Mouse (Mus musculus): ENCODE measurements around the gene Nomo1. TPM values are rescaled to one million over a fixed set of nuclear protein-coding genes. Genes with fewer than 3 reads are reported as not detected.

The Nomo1 gene
- polyA plus RNA-seq, 1 experiment from 2014 or later = 36.9 TPM

GRCm38 (mm10) chr7:46084839-46085513 lies 51.5 kb downstream of the Nomo1 start:
- Histone ChIP-seq H3K4me3 (no peak overlapping the region), H3K9ac (no peak overlapping the region), H3K27ac (no peak overlapping the region), H3K4me1 (no peaks in the 10 kb centered on the region), H3K9me3 (no peaks in the 10 kb centered on the region), H3K4me2 (no peak overlapping the region), H3K36me3 (peaks cover 35% of the 10 kb centered on the region), H3K27me3 (no peaks in the 10 kb centered on the region)
- 50% methylated on average over 16 of the region's 16 CpGs for WGBS
- 0 out of 2 replicates have a peak, but pooled peaks have one; percentile 43 for ATAC-seq (ENCODE audit: borderline replicate concordance, extremely low read depth, low FRiP score, low TSS enrichment)

- WGBS = 78% methylated on average over 6 of the region's 6 CpGs
- Histone ChIP-seq H3K27me3 (no peaks in the 10 kb centered on the region), H3K9me3 (no peaks in the 10 kb centered on the region), H3K36me3 (peaks cover 22% of the 10 kb centered on the region), H3K4me2 (no peak overlapping the region), H3K27ac (no peak overlapping the region), H3K4me1 (no peaks in the 10 kb centered on the region), H3K4me3 (no peak overlapping the region), H3K9ac (no peak overlapping the region)
- no peak for ATAC-seq (ENCODE audit: borderline replicate concordance, extremely low read depth, low FRiP score, low TSS enrichment)
These were observed 52.9 kb downstream of the Nomo1 start for GRCm38 (mm10) chr7:46086378-46086777.

- WGBS = 83% methylated on average over 6 of the region's 6 CpGs
- ATAC-seq (ENCODE audit: borderline replicate concordance, extremely low read depth, low FRiP score, low TSS enrichment) = no peak
These were observed 54.7 kb downstream of the Nomo1 start for GRCm38 (mm10) chr7:46088241-46088640.

DNA sequence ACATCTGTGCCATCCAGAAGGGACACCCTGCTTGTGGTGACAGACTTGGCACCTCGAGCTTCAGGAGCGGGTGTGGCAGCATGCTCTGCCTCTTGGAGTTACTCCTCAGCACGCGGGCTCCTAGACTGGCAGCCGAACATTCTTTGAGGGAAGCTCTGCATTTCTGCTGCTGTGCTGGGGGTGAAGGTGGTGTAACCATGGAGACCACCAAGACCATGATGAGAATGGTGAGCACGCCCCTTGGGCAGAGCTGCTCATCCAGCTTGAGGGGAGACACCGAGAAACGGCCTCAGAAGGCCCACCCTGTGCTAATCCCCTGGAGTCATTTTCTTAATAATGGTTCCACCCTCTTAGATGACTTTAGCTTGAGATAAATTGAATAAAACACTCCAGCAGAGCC lies 59.3 kb downstream of the Nomo1 start:
- no peaks in the 10 kb centered on the region for H3K9me3 ChIP-seq
- no peaks in the 10 kb centered on the region for H3K4me1 ChIP-seq
- no peak overlapping the region for H3K4me3 ChIP-seq
- no peak overlapping the region for H3K27ac ChIP-seq
- 45% methylated on average over 8 of the region's 8 CpGs for WGBS
- ATAC-seq (ENCODE audit: borderline replicate concordance, extremely low read depth, low FRiP score, low TSS enrichment) = no peak
- H3K36me3 ChIP-seq = no peaks in the 10 kb centered on the region
- no peak overlapping the region for H3K9ac ChIP-seq
- H3K27me3 ChIP-seq = peaks cover 18% of the 10 kb centered on the region; the same call in 1 of the 2 replicates
- no peak overlapping the region for H3K4me2 ChIP-seq

More at GRCm38 (mm10) chr7:46088241-46088640, 54.7 kb downstream of the Nomo1 start:
- H3K4me3 ChIP-seq = no peak overlapping the region
- H3K4me1 ChIP-seq = no peaks in the 10 kb centered on the region
- no peak overlapping the region for H3K4me2 ChIP-seq
- no peaks in the 10 kb centered on the region for H3K27me3 ChIP-seq
- peaks cover 5% of the 10 kb centered on the region for H3K36me3 ChIP-seq
- H3K27ac ChIP-seq = no peak overlapping the region
- H3K9me3 ChIP-seq = no peaks in the 10 kb centered on the region
- no peak overlapping the region for H3K9ac ChIP-seq

DNA sequence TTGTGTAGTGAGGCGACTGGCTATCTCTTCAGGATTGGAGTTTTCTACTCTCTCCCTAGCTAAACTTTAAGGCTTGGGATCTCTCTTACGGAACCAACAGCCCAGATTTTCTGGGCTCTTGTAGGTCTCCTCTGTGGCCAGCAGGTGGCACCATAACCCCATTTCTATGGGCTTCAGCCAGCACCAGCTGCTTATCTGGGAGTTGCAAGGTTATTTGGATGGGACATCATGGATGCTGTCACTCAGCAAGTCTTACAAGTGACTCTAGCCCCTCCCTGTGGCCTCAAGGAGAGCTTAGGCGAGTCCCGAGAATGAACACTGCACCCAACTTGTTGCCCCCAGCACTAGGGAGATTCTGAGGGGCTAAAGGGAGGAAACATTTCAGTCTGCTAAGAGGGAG lies 62.6 kb downstream of the Nomo1 start:
- H3K4me1 ChIP-seq = peaks cover 3% of the 10 kb centered on the region; the same call in 1 of the 2 replicates
- no peaks in the 10 kb centered on the region for H3K36me3 ChIP-seq
- H3K27me3 ChIP-seq = peaks cover 40% of the 10 kb centered on the region
- H3K4me2 ChIP-seq = no peak overlapping the region
- no peak overlapping the region for H3K27ac ChIP-seq
- no peak overlapping the region for H3K4me3 ChIP-seq
- no peak for ATAC-seq (ENCODE audit: borderline replicate concordance, extremely low read depth, low FRiP score, low TSS enrichment)
- H3K9ac ChIP-seq = no peak overlapping the region
- WGBS = 3% methylated on average over 4 of the region's 4 CpGs
- H3K9me3 ChIP-seq = no peaks in the 10 kb centered on the region

DNA sequence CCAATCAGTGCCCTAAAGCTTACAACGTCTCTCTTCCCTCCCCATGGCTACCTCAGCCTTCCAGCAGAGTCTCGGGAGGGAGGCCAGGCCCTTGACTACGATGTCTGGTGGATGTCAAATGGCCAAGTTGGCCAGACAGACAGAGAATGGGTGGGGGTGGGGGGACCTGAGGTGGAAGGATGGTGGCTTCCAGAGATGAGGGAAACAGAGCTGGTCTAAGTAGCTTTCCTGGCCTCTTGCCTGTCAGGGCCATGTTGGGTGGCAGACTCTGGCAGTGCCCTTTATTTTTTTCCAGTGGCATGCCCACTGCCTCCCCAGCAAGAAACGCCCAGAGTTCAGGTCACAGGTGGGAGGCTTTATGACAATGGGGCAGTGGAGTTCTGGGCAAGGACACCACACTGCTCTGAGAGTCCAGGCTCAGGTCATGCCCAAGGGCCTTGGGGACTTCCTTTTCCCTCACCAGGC lies 63.9 kb downstream of the Nomo1 start:
- H3K4me1 ChIP-seq = peaks cover 3% of the 10 kb centered on the region; the same call in 1 of the 2 replicates
- H3K9me3 ChIP-seq = no peaks in the 10 kb centered on the region
- no peak overlapping the region for H3K9ac ChIP-seq
- WGBS = 51% methylated on average over 4 of the region's 4 CpGs
- H3K36me3 ChIP-seq = no peaks in the 10 kb centered on the region
- no peak overlapping the region for H3K27ac ChIP-seq
- H3K4me3 ChIP-seq = no peak overlapping the region
- H3K4me2 ChIP-seq = no peak overlapping the region
- ATAC-seq (ENCODE audit: borderline replicate concordance, extremely low read depth, low FRiP score, low TSS enrichment) = no peak
- peaks cover 40% of the 10 kb centered on the region for H3K27me3 ChIP-seq

DNA sequence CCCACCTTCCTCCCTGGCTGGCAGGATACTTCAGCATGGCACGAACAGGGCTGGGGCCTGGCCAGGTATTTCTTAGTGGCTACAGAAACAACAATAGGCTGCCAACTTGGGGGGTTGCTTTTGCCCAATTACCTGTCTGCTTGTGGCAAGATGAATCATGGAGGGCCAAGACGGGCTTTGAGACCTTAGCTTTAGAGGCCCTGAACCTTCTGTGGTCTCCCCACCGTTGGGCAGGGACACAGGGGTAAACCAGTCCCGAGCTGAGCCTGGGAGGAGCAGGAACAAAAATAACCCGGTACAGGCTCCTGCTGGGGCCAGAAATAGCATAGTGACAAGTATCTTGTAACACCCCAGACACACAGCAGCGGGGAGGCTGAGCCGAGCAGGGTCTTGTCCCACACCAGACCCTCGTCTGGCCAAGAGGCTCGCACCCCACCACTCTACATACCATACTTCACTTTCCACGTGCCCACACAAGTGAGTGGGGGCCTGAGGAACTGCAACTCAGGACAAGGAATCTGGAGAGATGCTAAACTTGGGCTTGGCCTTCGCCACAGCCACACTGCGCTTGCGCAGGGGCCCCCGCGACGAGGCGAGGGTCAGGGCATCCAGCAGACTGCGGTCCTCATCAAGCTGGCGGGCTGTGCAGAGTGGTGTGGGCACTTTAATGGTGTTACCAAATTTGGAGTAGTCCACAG lies 64.9 kb downstream of the Nomo1 start:
- no peak overlapping the region for H3K4me2 ChIP-seq
- peaks cover 3% of the 10 kb centered on the region; the same call in 1 of the 2 replicates for H3K4me1 ChIP-seq
- 71% methylated on average over 19 of the region's 19 CpGs for WGBS
- peaks cover 45% of the 10 kb centered on the region for H3K27me3 ChIP-seq
- H3K27ac ChIP-seq = no peak overlapping the region
- no peak overlapping the region for H3K9ac ChIP-seq
- no peak for ATAC-seq (ENCODE audit: borderline replicate concordance, extremely low read depth, low FRiP score, low TSS enrichment)
- no peak overlapping the region for H3K4me3 ChIP-seq
- H3K36me3 ChIP-seq = no peaks in the 10 kb centered on the region
- H3K9me3 ChIP-seq = no peaks in the 10 kb centered on the region

- Histone ChIP-seq H3K36me3 (no peaks in the 10 kb centered on the region), H3K4me1 (peaks cover 3% of the 10 kb centered on the region; the same call in 1 of the 2 replicates), H3K4me3 (no peak overlapping the region), H3K27me3 (peaks cover 45% of the 10 kb centered on the region), H3K9ac (no peak overlapping the region), H3K27ac (no peak overlapping the region), H3K4me2 (no peak overlapping the region), H3K9me3 (no peaks in the 10 kb centered on the region)
- ATAC-seq (ENCODE audit: borderline replicate concordance, extremely low read depth, low FRiP score, low TSS enrichment) = no peak
- WGBS = 91% methylated on average over 19 of the region's 19 CpGs
These were observed 65.4 kb downstream of the Nomo1 start for GRCm38 (mm10) chr7:46098919-46099286.

GRCm38 (mm10) chr7:46099682-46100081 lies 66.2 kb downstream of the Nomo1 start:
- Histone ChIP-seq H3K27me3 (peaks cover 45% of the 10 kb centered on the region), H3K4me1 (peaks cover 3% of the 10 kb centered on the region; the same call in 1 of the 2 replicates), H3K4me2 (peak overlapping the region; percentile 67), H3K27ac (no peak overlapping the region), H3K9me3 (no peaks in the 10 kb centered on the region), H3K9ac (no peak overlapping the region), H3K4me3 (no peak overlapping the region), H3K36me3 (no peaks in the 10 kb centered on the region)
- no peak for ATAC-seq (ENCODE audit: borderline replicate concordance, extremely low read depth, low FRiP score, low TSS enrichment)
- 77% methylated on average over 13 of the region's 13 CpGs for whole genome bisulfite sequencing

DNA sequence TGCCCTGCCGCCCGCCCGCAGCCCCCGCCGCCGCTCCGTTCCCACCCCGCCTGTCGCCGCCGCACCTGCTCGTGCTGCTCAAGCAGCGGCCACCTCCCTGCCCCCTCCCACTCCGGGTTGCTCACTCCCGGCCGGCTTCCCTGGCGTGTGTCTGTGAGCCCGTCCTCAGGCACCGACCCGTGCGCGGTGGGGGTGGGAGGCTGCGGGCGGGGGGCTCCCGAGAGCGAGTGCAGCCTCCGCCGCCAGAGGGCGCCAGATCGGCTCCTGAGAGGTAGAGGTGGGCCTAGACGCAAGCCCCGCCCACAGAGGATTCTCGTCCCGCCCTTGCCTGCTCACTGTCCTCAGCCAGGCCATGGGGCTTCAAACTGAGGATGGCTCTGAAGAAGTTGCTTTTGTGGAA lies 67.1 kb downstream of the Nomo1 start, which contains the start of gene Kcnj11:
Gene Kcnj11 (minus strand): TSS at position 202 of the 400 bp plus-strand sequence.
- no peaks in the 10 kb centered on the region for H3K9me3 ChIP-seq
- ATAC-seq (ENCODE audit: borderline replicate concordance, extremely low read depth, low FRiP score, low TSS enrichment) = peak; percentile 56; the same call in 1 of the 2 replicates
- H3K27ac ChIP-seq = no peak within 1 kb of the TSS
- H3K9ac ChIP-seq = no peak within 1 kb of the TSS
- peaks cover 3% of the 10 kb centered on the region; the same call in 1 of the 2 replicates for H3K4me1 ChIP-seq
- peaks cover 45% of the 10 kb centered on the region for H3K27me3 ChIP-seq
- under 1% methylated on average over 34 of the region's 34 CpGs for WGBS
- H3K4me3 ChIP-seq = peak within 1 kb of the TSS; percentile 42
- H3K36me3 ChIP-seq = no peaks in the 10 kb centered on the region
- peak within 1 kb of the TSS; percentile 67 for H3K4me2 ChIP-seq

DNA sequence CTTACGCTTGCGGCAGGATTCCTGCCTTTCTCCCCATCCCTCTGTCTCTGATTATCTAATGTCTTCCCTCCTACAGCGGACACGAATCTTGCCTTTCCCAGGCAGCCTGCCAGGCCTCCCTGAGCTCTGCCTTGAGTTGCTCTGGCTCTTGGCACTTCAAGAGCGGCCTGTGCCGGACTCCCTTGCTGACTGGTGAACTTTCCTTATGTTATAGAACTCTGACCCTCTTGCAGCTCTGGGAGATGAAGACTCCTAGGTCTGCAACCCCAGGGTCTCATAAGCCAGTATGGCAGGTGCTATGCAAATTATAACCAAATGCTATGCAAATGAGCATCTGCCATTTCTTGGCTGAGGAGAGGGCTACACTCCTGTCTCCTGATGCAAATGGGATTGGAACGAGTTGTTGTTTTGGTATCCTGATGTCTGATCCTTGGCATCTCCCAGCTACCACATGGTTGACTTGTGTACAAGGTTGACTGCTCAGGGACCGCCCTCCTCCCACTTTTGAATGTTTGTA lies 69.6 kb downstream of the Nomo1 start:
- no peak overlapping the region for H3K27ac ChIP-seq
- H3K9ac ChIP-seq = no peak overlapping the region
- ATAC-seq (ENCODE audit: borderline replicate concordance, extremely low read depth, low FRiP score, low TSS enrichment) = no peak
- peaks cover 3% of the 10 kb centered on the region; the same call in 1 of the 2 replicates for H3K4me1 ChIP-seq
- H3K4me2 ChIP-seq = no peak overlapping the region
- WGBS = 66% methylated on average over 8 of the region's 8 CpGs
- H3K4me3 ChIP-seq = no peak overlapping the region
- no peaks in the 10 kb centered on the region for H3K9me3 ChIP-seq
- peaks cover 49% of the 10 kb centered on the region for H3K27me3 ChIP-seq
- H3K36me3 ChIP-seq = no peaks in the 10 kb centered on the region

GRCm38 (mm10) chr7:46103771-46104170 lies 70.3 kb downstream of the Nomo1 start:
- H3K4me3 ChIP-seq = no peak overlapping the region
- H3K27me3 ChIP-seq = peaks cover 48% of the 10 kb centered on the region
- no peaks in the 10 kb centered on the region for H3K36me3 ChIP-seq
- H3K9ac ChIP-seq = no peak overlapping the region
- no peak overlapping the region for H3K4me2 ChIP-seq
- H3K4me1 ChIP-seq = peaks cover 3% of the 10 kb centered on the region; the same call in 1 of the 2 replicates
- no peak overlapping the region for H3K27ac ChIP-seq
- 69% methylated on average over 8 of the region's 8 CpGs for WGBS
- no peak for ATAC-seq (ENCODE audit: borderline replicate concordance, extremely low read depth, low FRiP score, low TSS enrichment)
- H3K9me3 ChIP-seq = no peaks in the 10 kb centered on the region

All from lung, embryonic 15.5 days (tissue).